Mouse (Mus musculus) heart, embryonic 16.5 days (tissue): ENCODE measurements around the gene Txndc11. TPM values are rescaled to one million over a fixed set of nuclear protein-coding genes. Genes with fewer than 3 reads are reported as not detected.

Source experiments
- ATAC-seq: fragments of 200-750 bp; cut with Nextera tagmentation; replicated peaks from 2 replicates; pipeline ENCODE4 v1.8.0; 2017; ENCODE audit warnings: moderate number of reproducible peaks; ENCODE audit not compliant: insufficient read depth, low FRiP score; ENCODE audit errors: extremely low read depth
- H3K27ac ChIP-seq: fragments of 300-500 bp; sonication (generic); 2 replicates; pipeline ENCODE4 v1.5.1; 2014; ENCODE audit warnings: mild to moderate bottlenecking, low read length, control low read depth, moderate library complexity
- H3K27me3 ChIP-seq: fragments of 300-500 bp; sonication (generic); 2 replicates; pipeline ENCODE4 v1.6.1; 2014; ENCODE audit warnings: low read length, mixed read lengths; ENCODE audit not compliant: control insufficient read depth, insufficient read depth
- H3K36me3 ChIP-seq: fragments of 300-500 bp; sonication (generic); 2 replicates; pipeline ENCODE4 v1.6.1; 2014; ENCODE audit not compliant: control insufficient read depth, insufficient read depth
- H3K4me1 ChIP-seq: fragments of 300-500 bp; sonication (generic); 2 replicates; pipeline ENCODE4 v1.6.1; 2014; ENCODE audit warnings: low read length, mixed read lengths; ENCODE audit not compliant: control insufficient read depth, insufficient read depth
- H3K4me2 ChIP-seq: fragments of 300-500 bp; sonication (generic); 2 replicates; pipeline ENCODE4 v1.6.1; 2014; ENCODE audit warnings: low read depth, mild to moderate bottlenecking, control low read depth, low read length
- H3K4me3 ChIP-seq: fragments of 300-500 bp; sonication (generic); 2 replicates; pipeline ENCODE4 v1.5.1; 2014; ENCODE audit warnings: mild to moderate bottlenecking, control low read depth, low read length
- H3K9ac ChIP-seq: fragments of 300-500 bp; sonication (generic); 2 replicates; pipeline ENCODE4 v1.6.1; 2014; ENCODE audit warnings: low read length, control low read depth
- H3K9me3 ChIP-seq: fragments of 300-500 bp; sonication (generic); replicated peaks from 2 replicates; pipeline ENCODE4 v1.6.1; 2016; ENCODE audit warnings: low read length; ENCODE audit not compliant: control insufficient read depth
- WGBS: fragments of 180-500 bp; shearing (Covaris S2); extraction: QIAGEN DNeasy Blood & Tissue Kit; methylation state at CpG from one replicate; pipeline ENCODE4 v1.1.7; 2014; 5-methylcytosine and 5-hydroxymethylcytosine counted together
- polyA plus RNA-seq: library from polyadenylated mRNA; unstranded; fragments of >200 nt; fragmentation: Nextera tagmentation; extraction: Ambion mirVana; gene quantifications from 2 replicates; pipeline ENCODE4 v1.2.1, GENCODE M21; 2015

Txndc11 gene
- polyA plus RNA-seq, 1 experiment from 2014 or later, result 29.6 TPM

GRCm38 (mm10) chr16:11062794-11063721, 71.4 kb downstream of the Txndc11 start:
- H3K27me3 ChIP-seq, result no peaks in the 10 kb centered on the region
- peak overlapping the region; percentile 66 for H3K9ac ChIP-seq
- no peaks in the 10 kb centered on the region for H3K9me3 ChIP-seq
- H3K4me2 ChIP-seq, result peak overlapping the region; percentile 48
- H3K4me3 ChIP-seq, result no peak overlapping the region
- peak; percentile 75 for ATAC-seq
- 19% methylated on average over 13 of the region's 13 CpGs for WGBS
- peaks cover 42% of the 10 kb centered on the region for H3K4me1 ChIP-seq
- peak overlapping the region; percentile 96 for H3K27ac ChIP-seq
- H3K36me3 ChIP-seq, result no peaks in the 10 kb centered on the region

- 88% methylated on average over 4 of the region's 4 CpGs for WGBS
- H3K9me3 ChIP-seq, result no peaks in the 10 kb centered on the region
Observed at GRCm38 (mm10) chr16:11060645-11061044, 73.8 kb downstream of the Txndc11 start, which contains the start of gene Snn. Snn (plus strand) TSS chr16:11060945.

GRCm38 (mm10) chr16:11055916-11056315, 78.5 kb downstream of the Txndc11 start:
- H3K27ac ChIP-seq, result no peak overlapping the region
- no peak overlapping the region for H3K9ac ChIP-seq
- H3K36me3 ChIP-seq, result no peaks in the 10 kb centered on the region
- H3K27me3 ChIP-seq, result no peaks in the 10 kb centered on the region
- H3K4me2 ChIP-seq, result no peak overlapping the region
- no peaks in the 10 kb centered on the region for H3K9me3 ChIP-seq
- no peak overlapping the region for H3K4me3 ChIP-seq
- no peaks in the 10 kb centered on the region for H3K4me1 ChIP-seq
- 68% methylated on average over 5 of the region's 5 CpGs for WGBS
- ATAC-seq, result no peak

More at GRCm38 (mm10) chr16:11060645-11061044, 73.8 kb downstream of the Txndc11 start, which contains the start of gene Snn:
- no peak for ATAC-seq
- Histone ChIP-seq H3K4me3 (no peak within 1 kb of the TSS), H3K4me2 (no peak within 1 kb of the TSS), H3K4me1 (peaks cover 29% of the 10 kb centered on the region), H3K36me3 (no peaks in the 10 kb centered on the region), H3K27me3 (no peaks in the 10 kb centered on the region), H3K27ac (no peak within 1 kb of the TSS), H3K9ac (no peak within 1 kb of the TSS)

GRCm38 (mm10) chr16:11054871-11055270, 79.6 kb downstream of the Txndc11 start:
- H3K9me3 ChIP-seq, result no peaks in the 10 kb centered on the region
- no peaks in the 10 kb centered on the region for H3K36me3 ChIP-seq
- no peak overlapping the region for H3K27ac ChIP-seq
- no peaks in the 10 kb centered on the region for H3K4me1 ChIP-seq
- H3K4me2 ChIP-seq, result no peak overlapping the region
- 51% methylated on average over 6 of the region's 6 CpGs for WGBS
- no peak overlapping the region for H3K4me3 ChIP-seq
- peak; percentile 47 for ATAC-seq
- H3K9ac ChIP-seq, result no peak overlapping the region
- H3K27me3 ChIP-seq, result no peaks in the 10 kb centered on the region

GRCm38 (mm10) chr16:11054409-11054808, 80.0 kb downstream of the Txndc11 start:
- no peak for ATAC-seq
- no peaks in the 10 kb centered on the region for H3K4me1 ChIP-seq
- H3K9ac ChIP-seq, result no peak overlapping the region
- H3K4me3 ChIP-seq, result no peak overlapping the region
- no peaks in the 10 kb centered on the region for H3K27me3 ChIP-seq
- no peak overlapping the region for H3K4me2 ChIP-seq
- no peak overlapping the region for H3K27ac ChIP-seq
- no peaks in the 10 kb centered on the region for H3K9me3 ChIP-seq
- WGBS, result 63% methylated on average over 6 of the region's 6 CpGs
- no peaks in the 10 kb centered on the region for H3K36me3 ChIP-seq

GRCm38 (mm10) chr16:11051134-11051533, 83.3 kb downstream of the Txndc11 start:
- H3K27me3 ChIP-seq, result no peaks in the 10 kb centered on the region
- no peak overlapping the region for H3K4me3 ChIP-seq
- H3K9ac ChIP-seq, result no peak overlapping the region
- H3K4me2 ChIP-seq, result no peak overlapping the region
- no peaks in the 10 kb centered on the region for H3K36me3 ChIP-seq
- no peak for ATAC-seq
- peaks cover 6% of the 10 kb centered on the region for H3K4me1 ChIP-seq
- WGBS, result 88% methylated on average over 11 of the region's 11 CpGs
- no peaks in the 10 kb centered on the region for H3K9me3 ChIP-seq
- H3K27ac ChIP-seq, result no peak overlapping the region

- Histone ChIP-seq H3K4me3 (no peak overlapping the region), H3K9ac (no peak overlapping the region), H3K9me3 (no peaks in the 10 kb centered on the region), H3K27me3 (no peaks in the 10 kb centered on the region), H3K36me3 (no peaks in the 10 kb centered on the region), H3K4me2 (no peak overlapping the region), H3K27ac (no peak overlapping the region), H3K4me1 (peaks cover 6% of the 10 kb centered on the region)
- 82% methylated on average over 2 of the region's 2 CpGs for WGBS
- ATAC-seq, result no peak
Observed at GRCm38 (mm10) chr16:11050226-11050625, 84.2 kb downstream of the Txndc11 start.

- H3K4me3 ChIP-seq, result no peak overlapping the region
- no peak for ATAC-seq
- no peak overlapping the region for H3K4me2 ChIP-seq
- H3K27me3 ChIP-seq, result no peaks in the 10 kb centered on the region
- peak overlapping the region; percentile 62 for H3K27ac ChIP-seq
- 42% methylated on average over 7 of the region's 7 CpGs for WGBS
- no peaks in the 10 kb centered on the region for H3K36me3 ChIP-seq
- H3K9me3 ChIP-seq, result no peaks in the 10 kb centered on the region
- H3K9ac ChIP-seq, result no peak overlapping the region
- H3K4me1 ChIP-seq, result peaks cover 6% of the 10 kb centered on the region
Observed at GRCm38 (mm10) chr16:11047130-11047529, 87.3 kb downstream of the Txndc11 start.

- peak; percentile 86 for ATAC-seq
- Histone ChIP-seq H3K4me2 (no peak overlapping the region), H3K27ac (peak overlapping the region; percentile 62), H3K4me3 (no peak overlapping the region), H3K9ac (no peak overlapping the region), H3K27me3 (no peaks in the 10 kb centered on the region), H3K9me3 (no peaks in the 10 kb centered on the region), H3K4me1 (peaks cover 6% of the 10 kb centered on the region), H3K36me3 (no peaks in the 10 kb centered on the region)
- 60% methylated on average over 7 of the region's 7 CpGs for WGBS
Observed at GRCm38 (mm10) chr16:11046437-11046836, 88.0 kb downstream of the Txndc11 start.
